In genomic region chr10:37047661-37048098, GRCm38 (mm10) we compare ENCODE assay signal across 8 mouse cellular contexts.
DNase-seq lines count a peak whose midpoint lies in the region; ATAC-seq and TF ChIP-seq lines count a peak whose summit lies in the region.

No protein-coding gene starts in this region.

- no peak for TF ChIP-seq CTCF in cerebellum, adult 2 months (IDR thresholded peaks at IDR 0.05; ENCODE audit: borderline replicate concordance, insufficient read depth, low read depth, low read length)

- no peak overlapping the region for H3K9ac ChIP-seq in forebrain, embryonic 15.5 days (replicated peaks)

- no peak overlapping the region for H3K4me2 ChIP-seq in forebrain, embryonic 15.5 days (replicated peaks)

- no peaks in the 10 kb centered on the region for H3K27me3 ChIP-seq in cerebellum, adult 2 months (ENCODE audit: control insufficient read depth, insufficient read depth, low read length)
- H3K27me3 ChIP-seq in forebrain, embryonic 15.5 days, result no peaks in the 10 kb centered on the region

- no peak for ATAC-seq in forebrain, embryonic 15.5 days (replicated peaks)

- H3K4me3 ChIP-seq in cerebellum, adult 2 months (replicated peaks; ENCODE audit: insufficient read depth, low read depth, low read length), result no peak overlapping the region
- H3K4me3 ChIP-seq in forebrain, embryonic 15.5 days, result no peak overlapping the region

- H3K27ac ChIP-seq in cerebellum, adult 2 months (ENCODE audit: insufficient read depth, low read length), result no peak overlapping the region
- H3K27ac ChIP-seq in forebrain, embryonic 15.5 days (replicated peaks), result no peak overlapping the region

- no peak for TF ChIP-seq POLR2A in cerebellum, adult 2 months (IDR thresholded peaks at IDR 0.05; ENCODE audit: borderline replicate concordance, insufficient read depth, low read length)

- 14% methylated on average over 8 of the region's 8 CpGs for WGBS in cerebellum, adult 2 months
- WGBS in forebrain, embryonic 15.5 days, result 81% methylated on average over 8 of the region's 8 CpGs

- H3K36me3 ChIP-seq in forebrain, embryonic 15.5 days, result no peaks in the 10 kb centered on the region

- H3K4me1 ChIP-seq in cerebellum, adult 2 months (ENCODE audit: control insufficient read depth, insufficient read depth, low read length), result peaks cover 6% of the 10 kb centered on the region
- no peaks in the 10 kb centered on the region for H3K4me1 ChIP-seq in forebrain, embryonic 15.5 days

- DNase-seq in cerebellum, adult 2 months, result peak; percentile 10 to 32
- no peak for DNase-seq in cerebellum, postnatal 4 days (ENCODE audit: low spot score in 2 of 2)
- DNase-seq in Muller cell, postnatal 12 days (ENCODE audit: inconsistent ontology term), result peak; percentile 42
- DNase-seq in frontal cortex, postnatal 10 days (ENCODE audit: low spot score in 2 of 2), result peak; percentile 14 to 29
- DNase-seq in left cerebral cortex, postnatal 14 days (ENCODE audit: low spot score in 2 of 2), result peak; percentile 49 to 69
- no peak for DNase-seq in neural tube, embryonic 10.5 days (ENCODE audit: extremely low spot score, low spot score)
- DNase-seq in kidney, adult 18-20 months, result no peak

- intact Hi-C loops in left cerebral cortex, postnatal 14 days (cut with DNase I), result no loop called here

- no peaks in the 10 kb centered on the region for H3K9me3 ChIP-seq in forebrain, embryonic 15.5 days

Comparison
In these comparisons a context has a peak if more than half of its experiments do, and no peak if none do; other contexts are left out.
1. DNase-seq: peak in cerebellum, adult 2 months (2 of 2), Muller cell, postnatal 12 days (single experiment), frontal cortex, postnatal 10 days (2 of 2) and left cerebral cortex, postnatal 14 days (2 of 2); none in cerebellum, postnatal 4 days (0 of 2), neural tube, embryonic 10.5 days (single experiment) and kidney, adult 18-20 months (single experiment).